Mouse (Mus musculus): ENCODE data around the gene Ran.

DNA sequence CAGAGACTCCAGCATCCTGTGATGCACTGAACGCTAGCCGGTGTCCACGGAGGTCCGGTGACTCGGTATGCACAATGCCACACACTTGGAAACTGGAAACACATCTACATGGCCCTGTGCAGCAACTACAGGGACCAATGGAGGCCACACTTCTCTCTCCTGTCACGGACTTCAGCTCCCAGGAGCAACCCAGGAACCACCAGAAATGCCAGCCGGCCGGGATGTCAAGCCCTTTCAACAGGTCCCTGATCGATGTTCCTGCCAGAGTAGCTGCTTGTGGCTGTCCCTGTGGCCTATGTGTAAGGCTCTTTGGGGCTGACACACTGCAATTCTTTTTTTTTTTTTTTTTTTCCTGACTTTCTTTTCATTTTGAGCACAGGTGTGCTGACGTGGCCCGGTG, 44.3 kb downstream of the Ran start:
- TF ChIP-seq GATA1 (IDR thresholded peaks at IDR 0.05; ENCODE audit: low read length): no peak
- no peak for TF ChIP-seq TAL1 (IDR thresholded peaks at IDR 0.05; ENCODE audit: low read length)
